Mouse (Mus musculus) heart, embryonic 11.5 days (tissue): ENCODE results near the gene Iffo1. TPM values are rescaled to one million over a fixed set of nuclear protein-coding genes. Genes with fewer than 3 reads are reported as not detected.
A peak's percentile ranks its signal among the peaks of the same experiment; 100 is the strongest.

Experiments used
- ATAC-seq: fragments of 200-750 bp; cut with Nextera tagmentation; replicated peaks from 2 replicates; pipeline ENCODE4 v1.8.0; 2017; ENCODE audit warnings: moderate library complexity; ENCODE audit not compliant: insufficient number of reproducible peaks, low FRiP score, low TSS enrichment
- H3K27ac ChIP-seq: fragments of 300-500 bp; sonication (generic); 2 replicates; pipeline ENCODE4 v1.5.1; 2014; ENCODE audit warnings: mild to moderate bottlenecking, low read depth, low read length
- H3K27me3 ChIP-seq: fragments of 300-500 bp; sonication (generic); 2 replicates; pipeline ENCODE4 v1.6.1; 2014; ENCODE audit warnings: mild to moderate bottlenecking, low read length, mixed read lengths; ENCODE audit not compliant: control insufficient read depth, insufficient read depth
- H3K36me3 ChIP-seq: fragments of 300-500 bp; sonication (generic); 2 replicates; pipeline ENCODE4 v1.6.1; 2014; ENCODE audit warnings: mild to moderate bottlenecking, low read length, moderate library complexity, mixed read lengths; ENCODE audit not compliant: control insufficient read depth, insufficient read depth
- H3K4me1 ChIP-seq: fragments of 300-500 bp; sonication (generic); 2 replicates; pipeline ENCODE4 v1.6.1; 2014; ENCODE audit warnings: low read length; ENCODE audit not compliant: control insufficient read depth, insufficient read depth
- H3K4me2 ChIP-seq: fragments of 300-500 bp; sonication (generic); 2 replicates; pipeline ENCODE4 v1.6.1; 2014; ENCODE audit warnings: mild to moderate bottlenecking, moderate library complexity
- H3K4me3 ChIP-seq: fragments of 300-500 bp; sonication (generic); 2 replicates; pipeline ENCODE4 v1.5.1; 2014; ENCODE audit warnings: low read depth, low read length
- H3K9ac ChIP-seq: fragments of 300-500 bp; sonication (generic); 2 replicates; pipeline ENCODE4 v1.6.1; 2014; ENCODE audit warnings: mild to moderate bottlenecking, low read depth, low read length, moderate library complexity
- H3K9me3 ChIP-seq: fragments of 300-500 bp; sonication (generic); replicated peaks from 2 replicates; pipeline ENCODE4 v1.6.1; 2016; ENCODE audit warnings: low read length; ENCODE audit not compliant: control insufficient read depth
- WGBS: fragments of 180-500 bp; shearing (Covaris S2); extraction: QIAGEN DNeasy Blood & Tissue Kit; methylation state at CpG from one replicate; pipeline ENCODE4 v1.1.7; 2014; ENCODE audit not compliant: insufficient replicate concordance; 5-methylcytosine and 5-hydroxymethylcytosine counted together
- polyA plus RNA-seq: library from polyadenylated mRNA; unstranded; fragments of >200 nt; fragmentation: Nextera tagmentation; extraction: Ambion mirVana; gene quantifications from 2 replicates; pipeline ENCODE4 v1.2.1, GENCODE M21; 2014

Iffo1 gene
- 6.7 and 11.0 TPM in 2 replicates for polyA plus RNA-seq

DNA sequence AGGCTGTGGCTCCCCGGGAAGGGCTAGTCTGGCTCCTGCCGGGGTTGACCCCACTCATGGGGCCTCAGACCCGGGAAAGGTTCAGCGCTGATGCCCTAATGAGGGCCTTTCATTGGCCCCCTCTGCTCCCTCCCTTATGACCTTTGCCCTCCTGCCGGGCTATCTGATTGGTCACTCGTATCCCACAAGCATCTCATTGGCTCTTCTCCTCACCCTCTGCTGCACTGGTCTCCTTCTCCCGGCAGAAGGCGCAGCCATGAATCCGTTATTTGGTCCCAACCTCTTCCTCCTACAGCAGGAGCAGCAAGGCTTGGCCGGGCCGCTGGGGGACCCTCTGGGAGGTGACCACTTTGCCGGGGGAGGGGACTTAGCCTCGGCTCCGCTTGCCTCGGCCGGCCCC lies at the start of gene Iffo1:
Iffo1 (plus strand) TSS at position 241 of the 400 bp plus-strand sequence.
- ATAC-seq = peak; percentile 87
- Histone ChIP-seq H3K27me3 (no peaks in the 10 kb centered on the region), H3K27ac (peak within 1 kb of the TSS; percentile 86), H3K4me3 (peak within 1 kb of the TSS; percentile 82), H3K9me3 (no peaks in the 10 kb centered on the region), H3K4me1 (peaks cover 40% of the 10 kb centered on the region), H3K9ac (peak within 1 kb of the TSS; percentile 86), H3K36me3 (peaks cover 21% of the 10 kb centered on the region), H3K4me2 (peak within 1 kb of the TSS; percentile 94)
- WGBS = 0% methylated on average over 16 of the region's 16 CpGs

DNA sequence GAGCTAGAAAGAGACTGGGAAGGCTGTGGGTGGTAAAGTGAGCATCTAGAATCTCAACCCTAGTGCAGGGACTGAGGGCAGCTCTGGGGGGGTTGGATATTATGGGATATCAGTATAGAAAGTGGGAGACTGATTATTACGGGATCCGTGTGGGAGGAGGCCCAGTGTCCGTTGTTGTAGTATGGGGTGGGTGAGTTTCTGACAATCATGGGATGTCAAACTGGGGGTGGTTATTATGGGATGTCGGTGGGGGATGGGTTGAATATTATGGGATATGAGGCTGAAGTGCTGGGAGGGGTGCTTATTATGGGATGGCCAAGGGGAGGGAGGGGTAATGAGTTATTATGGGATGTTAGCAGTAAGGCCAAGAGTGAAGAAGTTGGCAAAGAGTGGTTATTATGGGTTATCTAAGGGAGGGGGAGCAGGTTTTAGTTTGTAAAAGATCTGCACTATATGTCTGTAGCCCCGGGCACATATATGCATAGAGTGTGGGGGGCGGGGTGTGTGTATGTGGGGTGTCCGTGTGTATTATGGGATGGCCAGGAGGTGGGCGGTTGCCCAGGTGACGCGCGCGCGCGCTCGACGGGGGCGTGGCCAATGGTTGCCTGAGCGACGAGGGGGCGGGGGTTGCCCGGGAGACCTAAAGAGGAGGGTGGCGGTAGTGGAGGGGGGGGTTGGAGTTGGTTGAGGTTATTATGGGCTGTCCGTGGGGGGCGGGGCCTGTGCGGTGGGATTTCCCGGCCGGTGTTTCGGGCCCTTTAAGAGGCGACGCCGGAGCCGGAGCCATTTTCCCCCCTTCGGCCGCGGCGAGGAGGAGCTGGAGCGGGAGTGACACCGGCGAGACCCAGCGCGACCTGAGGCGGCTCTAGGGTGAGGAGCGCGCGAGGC lies 49.4 kb upstream of the Iffo1 start, which contains the start of gene Chd4:
Chd4 (plus strand) TSS at position 591 of the 888 bp plus-strand sequence.
- Histone ChIP-seq H3K9me3 (no peaks in the 10 kb centered on the region), H3K36me3 (0 out of 2 replicates have a peak, but pooled peaks cover 3% of the 10 kb centered on the region), H3K9ac (peak within 1 kb of the TSS; percentile 98), H3K4me2 (peak within 1 kb of the TSS; percentile 98), H3K4me3 (peak within 1 kb of the TSS; percentile 99), H3K4me1 (peaks cover 30% of the 10 kb centered on the region), H3K27me3 (no peaks in the 10 kb centered on the region), H3K27ac (peak within 1 kb of the TSS; percentile 97)
- peak; percentile 71 for ATAC-seq
- WGBS = 3% methylated on average over 39 of the region's 45 CpGs

DNA sequence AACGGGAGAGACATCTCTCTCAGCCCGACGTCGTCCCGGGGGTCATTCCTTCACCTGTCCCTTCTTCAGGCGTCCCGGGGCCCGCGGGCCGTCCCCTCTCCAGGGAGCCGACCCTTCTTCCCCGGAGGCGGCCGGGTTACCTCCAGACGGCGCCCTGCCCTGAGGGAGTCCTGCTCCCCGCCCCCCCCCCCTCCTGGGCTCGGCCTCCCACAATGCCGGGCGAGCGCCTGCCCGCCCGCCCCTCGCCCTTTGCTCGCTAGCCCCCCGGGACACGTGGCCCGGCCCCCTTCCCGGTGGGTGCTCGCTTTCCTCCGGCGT lies 48.8 kb upstream of the Iffo1 start:
- 0% methylated on average over 13 of the region's 32 CpGs for WGBS
- Histone ChIP-seq H3K36me3 (peaks cover 8% of the 10 kb centered on the region), H3K4me2 (peak overlapping the region; percentile 98), H3K9ac (peak overlapping the region; percentile 98), H3K27ac (peak overlapping the region; percentile 97), H3K9me3 (no peaks in the 10 kb centered on the region), H3K4me3 (peak overlapping the region; percentile 99), H3K4me1 (peaks cover 30% of the 10 kb centered on the region), H3K27me3 (no peaks in the 10 kb centered on the region)
- no peak; the same call in 1 of the 2 replicates for ATAC-seq

DNA sequence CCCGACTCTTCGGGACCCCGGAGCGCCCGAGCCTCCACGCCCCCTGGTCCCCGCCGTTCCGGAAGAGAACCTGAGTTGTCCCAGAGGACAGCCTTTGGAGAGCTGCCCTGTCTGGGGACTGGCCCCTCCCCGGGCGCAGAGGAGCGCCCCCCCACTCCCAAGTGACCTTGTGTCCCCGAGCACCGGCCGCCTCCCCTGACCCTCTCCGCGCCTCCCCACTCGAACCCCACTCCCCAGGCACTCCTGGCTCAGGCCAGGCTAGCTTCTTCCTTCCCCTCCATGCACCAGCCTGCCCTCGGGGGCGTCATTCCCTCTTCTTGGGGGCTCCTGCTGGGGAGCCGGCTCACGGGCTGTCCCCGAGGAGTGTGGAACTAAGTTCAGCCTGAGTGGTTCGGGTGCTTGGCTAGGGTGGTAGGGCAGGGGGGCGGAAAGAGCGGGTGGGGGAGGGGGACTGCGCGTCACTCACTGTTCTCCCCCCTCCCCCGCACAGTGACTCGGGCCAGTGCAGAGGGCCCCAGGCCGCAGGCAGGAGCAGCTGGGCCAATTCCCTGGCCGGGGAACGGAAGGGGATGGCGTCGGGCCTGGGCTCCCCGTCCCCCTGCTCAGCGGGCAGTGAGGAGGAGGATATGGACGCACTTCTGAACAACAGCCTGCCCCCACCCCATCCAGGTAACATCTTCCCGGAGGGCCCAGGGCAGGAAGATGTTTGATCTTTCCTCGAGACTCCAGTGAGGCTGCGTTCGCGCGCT lies 48.3 kb upstream of the Iffo1 start:
- H3K4me2 ChIP-seq = peak overlapping the region; percentile 98
- H3K9ac ChIP-seq = peak overlapping the region; percentile 98
- peaks cover 13% of the 10 kb centered on the region for H3K36me3 ChIP-seq
- H3K4me1 ChIP-seq = peaks cover 31% of the 10 kb centered on the region
- no peaks in the 10 kb centered on the region for H3K9me3 ChIP-seq
- no peaks in the 10 kb centered on the region for H3K27me3 ChIP-seq
- ATAC-seq = peak; percentile 72
- peak overlapping the region; percentile 97 for H3K27ac ChIP-seq
- 1% methylated on average over 34 of the region's 44 CpGs for WGBS
- peak overlapping the region; percentile 99 for H3K4me3 ChIP-seq

DNA sequence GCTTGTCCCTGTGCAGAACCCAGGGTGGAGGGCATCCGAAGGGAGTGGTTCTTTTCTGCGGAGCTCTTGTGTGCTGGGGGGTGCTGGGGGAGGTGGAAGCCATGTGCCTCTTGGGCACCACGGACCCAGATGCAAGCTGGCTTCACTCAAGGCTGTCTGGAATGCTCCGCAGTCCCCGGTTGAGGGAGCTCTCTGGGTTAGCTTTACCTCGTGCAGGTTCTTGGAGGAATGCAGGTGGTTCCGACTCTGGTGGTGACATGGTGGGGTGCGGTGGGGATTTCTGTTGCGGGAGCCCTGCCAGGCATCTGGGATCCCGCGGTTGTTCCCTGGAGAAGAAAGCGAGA lies 47.7 kb upstream of the Iffo1 start:
- peaks cover 31% of the 10 kb centered on the region for H3K4me1 ChIP-seq
- H3K9me3 ChIP-seq = no peaks in the 10 kb centered on the region
- 0 out of 2 replicates have a peak, but pooled peaks have one; percentile 5 for ATAC-seq
- 2% methylated on average over 12 of the region's 12 CpGs for WGBS
- peaks cover 19% of the 10 kb centered on the region for H3K36me3 ChIP-seq
- H3K27ac ChIP-seq = peak overlapping the region; percentile 97
- H3K27me3 ChIP-seq = no peaks in the 10 kb centered on the region
- H3K4me3 ChIP-seq = peak overlapping the region; percentile 99
- peak overlapping the region; percentile 98 for H3K9ac ChIP-seq
- H3K4me2 ChIP-seq = peak overlapping the region; percentile 98

DNA sequence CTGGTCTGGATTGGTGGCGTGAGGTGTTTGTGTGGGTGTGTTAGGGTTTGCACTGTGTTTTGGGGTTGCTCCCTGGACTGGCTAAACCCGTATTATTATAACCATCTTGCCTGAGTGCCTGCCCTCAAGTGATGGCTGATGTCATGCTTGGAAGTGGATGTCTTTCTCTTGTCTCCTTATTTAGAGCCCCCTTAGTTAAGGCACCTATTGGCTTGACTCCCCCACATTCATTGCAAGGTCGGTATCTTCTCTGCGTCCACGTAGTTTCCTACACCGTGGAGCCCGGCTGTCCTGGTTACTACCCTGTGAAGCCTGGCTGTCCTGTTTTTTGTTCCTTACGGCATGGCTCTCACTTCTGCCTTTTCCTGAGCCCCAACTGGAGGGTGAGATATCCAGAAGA lies 47.1 kb upstream of the Iffo1 start:
- no peaks in the 10 kb centered on the region for H3K9me3 ChIP-seq
- H3K4me2 ChIP-seq = peak overlapping the region; percentile 98
- H3K9ac ChIP-seq = peak overlapping the region; percentile 98
- no peak for ATAC-seq
- H3K4me3 ChIP-seq = peak overlapping the region; percentile 99
- WGBS = 44% methylated on average over 8 of the region's 8 CpGs
- H3K27me3 ChIP-seq = no peaks in the 10 kb centered on the region
- peaks cover 31% of the 10 kb centered on the region for H3K4me1 ChIP-seq
- no peak overlapping the region for H3K27ac ChIP-seq
- H3K36me3 ChIP-seq = peaks cover 25% of the 10 kb centered on the region

DNA sequence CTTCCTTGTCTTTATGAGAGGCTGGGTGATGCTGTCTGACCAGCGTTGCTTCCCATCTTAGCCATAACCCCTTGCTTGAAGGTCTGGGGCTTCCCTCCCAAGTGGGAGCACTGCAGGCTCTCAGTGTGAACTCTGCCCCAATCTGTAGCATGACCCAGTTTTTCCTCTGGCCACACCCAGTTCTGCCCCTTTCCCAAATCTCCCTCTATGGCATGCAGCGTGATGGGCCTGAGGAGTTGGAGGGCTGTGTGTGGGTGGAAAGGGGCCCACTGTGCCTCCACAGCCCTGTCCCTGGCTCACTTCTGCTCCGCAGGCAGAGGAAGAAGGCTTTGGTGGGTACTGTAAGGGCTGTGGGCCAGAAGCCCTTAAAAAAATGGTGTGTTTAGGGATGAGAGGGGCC lies 46.5 kb upstream of the Iffo1 start:
- Histone ChIP-seq H3K4me1 (peaks cover 31% of the 10 kb centered on the region), H3K4me3 (peak overlapping the region; percentile 99), H3K27ac (no peak overlapping the region), H3K9ac (peak overlapping the region; percentile 98), H3K4me2 (peak overlapping the region; percentile 98), H3K36me3 (peaks cover 27% of the 10 kb centered on the region), H3K27me3 (no peaks in the 10 kb centered on the region), H3K9me3 (no peaks in the 10 kb centered on the region)
- WGBS = 55% methylated on average over 3 of the region's 3 CpGs
- no peak for ATAC-seq

DNA sequence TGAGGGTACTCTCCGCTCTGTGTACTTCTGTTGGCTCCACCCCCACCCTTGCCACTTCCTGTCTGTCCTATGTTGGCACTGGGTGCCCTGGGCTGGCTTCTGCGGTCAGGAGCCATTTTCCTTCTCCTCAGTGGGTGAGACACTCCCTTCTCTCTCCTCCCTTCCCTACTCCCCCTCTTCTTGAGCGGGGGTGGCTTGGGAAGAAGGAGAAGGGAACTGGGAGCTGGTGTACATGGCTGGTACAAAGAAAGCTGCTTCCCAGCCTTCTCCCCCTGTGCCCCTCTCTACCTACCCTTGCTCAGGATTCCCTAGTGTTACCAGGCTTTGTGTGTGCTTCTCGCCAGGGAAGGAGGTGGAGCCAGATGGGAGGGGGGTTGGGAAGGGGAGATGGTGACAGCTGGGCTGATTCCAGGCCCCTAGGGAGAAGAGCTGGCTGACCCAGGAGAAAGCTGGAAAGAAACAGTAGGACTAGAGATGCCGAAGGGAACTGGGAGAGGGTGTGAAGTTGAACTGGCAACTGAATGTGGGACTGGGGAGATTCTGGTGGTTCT lies 45.5 kb upstream of the Iffo1 start:
- H3K27ac ChIP-seq = no peak overlapping the region
- H3K36me3 ChIP-seq = peaks cover 33% of the 10 kb centered on the region
- peak overlapping the region; percentile 47 for H3K9ac ChIP-seq

More for the DNA sequence above, 45.5 kb upstream of the Iffo1 start:
- Histone ChIP-seq H3K9me3 (no peaks in the 10 kb centered on the region), H3K27me3 (no peaks in the 10 kb centered on the region), H3K4me1 (peaks cover 31% of the 10 kb centered on the region), H3K4me3 (peak overlapping the region; percentile 14; the same call in 1 of the 2 replicates), H3K4me2 (peak overlapping the region; percentile 98)
- no peak for ATAC-seq
- 50% methylated on average over 5 of the region's 5 CpGs for WGBS
